Mouse (Mus musculus) kidney, embryonic 15.5 days (tissue): Measurements from ENCODE around the gene Gys1. TPM values are rescaled to one million over a fixed set of nuclear protein-coding genes. Genes with fewer than 3 reads are reported as not detected.

Experiments
- ATAC-seq: fragments of 200-750 bp; cut with Nextera tagmentation; replicated peaks from 2 replicates; pipeline ENCODE4 v1.8.0; 2017; ENCODE audit warnings: moderate TSS enrichment; ENCODE audit not compliant: low FRiP score
- H3K27ac ChIP-seq: fragments of 300-500 bp; sonication (generic); 2 replicates; pipeline ENCODE4 v1.5.1; 2015; ENCODE audit warnings: mild to moderate bottlenecking, inconsistent platforms
- H3K27me3 ChIP-seq: fragments of 300-500 bp; sonication (generic); 2 replicates; pipeline ENCODE4 v1.6.1; 2015; ENCODE audit warnings: inconsistent platforms
- H3K36me3 ChIP-seq: fragments of 300-500 bp; sonication (generic); 2 replicates; pipeline ENCODE4 v1.6.1; 2015; ENCODE audit warnings: inconsistent platforms
- H3K4me1 ChIP-seq: fragments of 300-500 bp; sonication (generic); 2 replicates; pipeline ENCODE4 v1.6.1; 2015; ENCODE audit warnings: inconsistent platforms
- H3K4me2 ChIP-seq: fragments of 300-500 bp; sonication (generic); 2 replicates; pipeline ENCODE4 v1.6.1; 2015; ENCODE audit warnings: moderate library complexity, mild to moderate bottlenecking, inconsistent platforms
- H3K4me3 ChIP-seq: fragments of 300-500 bp; sonication (generic); replicated peaks from 2 replicates; pipeline ENCODE4 v1.5.1; 2015; ENCODE audit warnings: mild to moderate bottlenecking, inconsistent platforms
- H3K9ac ChIP-seq: fragments of 300-500 bp; sonication (generic); 2 replicates; pipeline ENCODE4 v1.6.1; 2015; ENCODE audit warnings: mild to moderate bottlenecking, inconsistent platforms
- H3K9me3 ChIP-seq: fragments of 300-500 bp; sonication (generic); replicated peaks from 2 replicates; pipeline ENCODE4 v1.6.1; 2016; ENCODE audit warnings: inconsistent platforms
- WGBS: fragments of 180-500 bp; shearing (Covaris S2); methylation state at CpG from one replicate; pipeline ENCODE4 v1.1.7; 2015; ENCODE audit warnings: mixed read lengths; 5-methylcytosine and 5-hydroxymethylcytosine counted together
- microRNA-seq: library from miRNA; unstranded; fragments of <30 nt; microRNA quantifications from one replicate; pipeline ENCODE4, GENCODE M21; 2016
- polyA plus RNA-seq: library from polyadenylated mRNA; unstranded; fragments of >200 nt; fragmentation: Nextera tagmentation; extraction: Ambion mirVana; gene quantifications from 2 replicates; pipeline ENCODE4 v1.2.1, GENCODE M21; 2015

Gys1 gene
- polyA plus RNA-seq, 1 experiment from 2014 or later, result 40.8 TPM

GRCm38 (mm10) chr7:45488293-45489204, 53.9 kb downstream of the Gys1 start, which contains the start of gene Dhdh:
TSS of gene Dhdh (minus strand) at chr7:45488805.
- H3K4me3 ChIP-seq, result peak within 1 kb of the TSS; percentile 50
- H3K36me3 ChIP-seq, result peaks cover 15% of the 10 kb centered on the region
- no peaks in the 10 kb centered on the region for H3K27me3 ChIP-seq
- peak within 1 kb of the TSS; percentile 53 for H3K9ac ChIP-seq
- ATAC-seq, result peak; percentile 48
- 11% methylated on average over 38 of the region's 38 CpGs for WGBS
- peak within 1 kb of the TSS; percentile 78 for H3K27ac ChIP-seq
- H3K9me3 ChIP-seq, result no peaks in the 10 kb centered on the region
- peak within 1 kb of the TSS; percentile 75 for H3K4me2 ChIP-seq
- peaks cover 34% of the 10 kb centered on the region for H3K4me1 ChIP-seq

DNA sequence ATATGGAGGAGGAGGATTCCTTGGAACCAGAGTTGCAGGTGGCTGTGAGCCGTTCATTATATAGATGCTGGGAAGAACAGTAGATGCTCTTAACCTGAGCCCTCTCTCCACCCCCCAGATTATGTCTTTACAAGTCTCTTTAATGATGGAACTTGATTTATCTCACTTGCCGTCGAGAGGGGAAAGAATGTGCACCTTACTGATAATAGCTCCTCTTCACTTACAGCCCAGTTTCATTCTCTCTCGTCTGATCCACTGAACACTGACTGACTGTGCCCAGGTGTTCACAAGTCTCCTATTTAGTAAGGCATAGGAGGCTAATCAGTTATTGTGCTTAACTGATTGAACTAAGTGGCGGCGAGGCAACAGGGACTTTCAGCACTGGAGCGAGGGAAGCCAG, 54.9 kb downstream of the Gys1 start:
- ATAC-seq, result no peak
- no peak overlapping the region for H3K27ac ChIP-seq
- peaks cover 34% of the 10 kb centered on the region for H3K4me1 ChIP-seq
- H3K9ac ChIP-seq, result no peak overlapping the region
- H3K27me3 ChIP-seq, result no peaks in the 10 kb centered on the region
- WGBS, result 65% methylated on average over 7 of the region's 7 CpGs
- H3K4me3 ChIP-seq, result no peak overlapping the region
- no peaks in the 10 kb centered on the region for H3K9me3 ChIP-seq
- no peak overlapping the region for H3K4me2 ChIP-seq
- H3K36me3 ChIP-seq, result peaks cover 25% of the 10 kb centered on the region

DNA sequence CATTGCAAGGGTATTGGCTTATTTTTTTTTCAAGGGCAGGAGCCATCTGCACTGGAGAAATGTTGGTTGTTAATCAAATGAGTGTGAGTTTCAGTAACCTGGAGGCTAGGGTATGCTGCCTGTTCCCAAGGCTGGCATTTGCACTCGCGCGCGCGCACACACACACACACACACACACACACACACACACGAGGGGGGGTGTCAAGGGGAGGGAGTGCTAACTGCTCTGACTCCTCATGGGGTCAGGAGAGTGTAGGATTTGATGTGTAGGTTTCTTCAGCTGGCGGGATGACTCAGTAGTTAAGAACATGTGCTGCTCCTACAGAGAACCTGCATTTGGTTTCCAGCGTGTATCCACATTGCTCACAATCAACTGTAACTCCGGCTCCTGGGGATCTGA, 56.2 kb downstream of the Gys1 start:
- no peaks in the 10 kb centered on the region for H3K27me3 ChIP-seq
- peaks cover 38% of the 10 kb centered on the region for H3K36me3 ChIP-seq
- ATAC-seq, result no peak
- H3K4me2 ChIP-seq, result 0 out of 2 replicates have a peak overlapping the region, but pooled peaks have one; percentile 38
- no peak overlapping the region for H3K9ac ChIP-seq
- H3K4me1 ChIP-seq, result peaks cover 34% of the 10 kb centered on the region
- 18% methylated on average over 9 of the region's 9 CpGs for WGBS
- no peak overlapping the region for H3K4me3 ChIP-seq
- H3K9me3 ChIP-seq, result no peaks in the 10 kb centered on the region
- peak overlapping the region; percentile 42; the same call in 1 of the 2 replicates for H3K27ac ChIP-seq

DNA sequence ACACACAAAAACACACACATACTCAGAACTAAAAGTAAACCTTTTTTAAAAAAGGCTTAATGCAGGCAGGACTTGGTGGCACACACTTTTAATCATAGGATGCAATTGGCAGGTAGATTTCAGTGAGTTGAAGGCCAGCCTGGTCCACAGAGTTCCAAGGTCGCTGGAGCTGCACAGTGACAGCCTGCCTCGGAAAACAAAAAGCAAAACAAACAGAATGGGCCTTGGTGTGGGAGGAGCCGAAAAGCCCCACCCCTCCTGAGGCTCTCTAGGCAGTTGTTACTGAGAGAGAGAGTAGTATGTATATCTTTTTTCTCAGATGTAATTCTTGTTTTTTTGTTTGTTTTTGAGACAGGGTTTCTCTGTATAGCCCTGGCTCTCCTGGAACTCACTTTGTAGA, 56.6 kb downstream of the Gys1 start:
- Histone ChIP-seq H3K9me3 (no peaks in the 10 kb centered on the region), H3K27me3 (no peaks in the 10 kb centered on the region), H3K4me3 (no peak overlapping the region), H3K4me2 (peak overlapping the region; percentile 38; the same call in 1 of the 2 replicates), H3K9ac (no peak overlapping the region), H3K27ac (peak overlapping the region; percentile 42; the same call in 1 of the 2 replicates), H3K4me1 (peaks cover 34% of the 10 kb centered on the region), H3K36me3 (peaks cover 42% of the 10 kb centered on the region)
- 0 out of 2 replicates have a peak, but pooled peaks have one; percentile 34 for ATAC-seq
- WGBS, result 11% methylated on average over 3 of the region's 3 CpGs

DNA sequence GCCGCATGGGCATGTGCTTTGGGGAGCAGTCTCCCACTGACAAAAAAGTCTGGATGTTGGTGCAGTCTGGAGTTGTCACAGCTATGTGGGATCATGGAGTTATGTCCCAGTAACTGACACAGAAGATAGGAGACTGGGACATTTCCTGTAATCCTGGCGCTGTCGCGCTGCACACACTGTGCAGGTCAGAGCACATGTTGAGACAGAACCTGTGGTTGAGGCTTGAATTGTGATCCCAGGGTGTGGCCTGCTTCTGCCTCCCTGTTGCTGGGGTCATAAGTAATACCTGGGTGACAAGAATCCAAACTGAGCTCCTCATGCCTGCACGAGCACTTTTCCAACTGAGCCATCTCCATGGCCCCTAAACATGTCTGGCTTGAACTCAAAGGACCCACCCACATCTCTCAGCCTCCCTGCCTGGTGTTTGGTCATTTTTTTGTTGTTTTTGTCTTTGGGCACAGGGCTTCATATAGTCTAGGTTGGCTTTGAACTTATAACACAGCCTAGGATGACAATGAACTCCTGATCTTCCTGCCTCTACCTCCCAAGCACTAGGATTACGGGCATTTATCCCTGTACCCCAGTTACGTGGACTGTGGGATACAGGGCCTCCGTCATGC, 57.7 kb downstream of the Gys1 start:
- Histone ChIP-seq H3K9ac (no peak overlapping the region), H3K9me3 (no peaks in the 10 kb centered on the region), H3K4me2 (no peak overlapping the region), H3K27ac (no peak overlapping the region), H3K36me3 (peaks cover 53% of the 10 kb centered on the region), H3K4me3 (no peak overlapping the region), H3K4me1 (peaks cover 34% of the 10 kb centered on the region), H3K27me3 (no peaks in the 10 kb centered on the region)
- WGBS, result 95% methylated on average over 8 of the region's 8 CpGs
- no peak for ATAC-seq

- Histone ChIP-seq H3K27me3 (no peaks in the 10 kb centered on the region), H3K4me1 (peaks cover 28% of the 10 kb centered on the region), H3K9ac (no peak overlapping the region), H3K4me2 (no peak overlapping the region), H3K9me3 (no peaks in the 10 kb centered on the region), H3K4me3 (no peak overlapping the region), H3K27ac (no peak overlapping the region), H3K36me3 (peaks cover 59% of the 10 kb centered on the region)
- no peak for ATAC-seq
- 92% methylated on average over 5 of the region's 5 CpGs for WGBS
Measured at GRCm38 (mm10) chr7:45492951-45493350, 58.3 kb downstream of the Gys1 start.

- Histone ChIP-seq H3K4me3 (no peak overlapping the region), H3K9me3 (no peaks in the 10 kb centered on the region), H3K27me3 (no peaks in the 10 kb centered on the region), H3K4me1 (peaks cover 15% of the 10 kb centered on the region), H3K9ac (no peak overlapping the region), H3K4me2 (no peak overlapping the region), H3K27ac (no peak overlapping the region), H3K36me3 (peaks cover 75% of the 10 kb centered on the region)
- ATAC-seq, result no peak
- WGBS, result 86% methylated on average over 9 of the region's 9 CpGs
Measured at GRCm38 (mm10) chr7:45494548-45494947, 59.9 kb downstream of the Gys1 start.

DNA sequence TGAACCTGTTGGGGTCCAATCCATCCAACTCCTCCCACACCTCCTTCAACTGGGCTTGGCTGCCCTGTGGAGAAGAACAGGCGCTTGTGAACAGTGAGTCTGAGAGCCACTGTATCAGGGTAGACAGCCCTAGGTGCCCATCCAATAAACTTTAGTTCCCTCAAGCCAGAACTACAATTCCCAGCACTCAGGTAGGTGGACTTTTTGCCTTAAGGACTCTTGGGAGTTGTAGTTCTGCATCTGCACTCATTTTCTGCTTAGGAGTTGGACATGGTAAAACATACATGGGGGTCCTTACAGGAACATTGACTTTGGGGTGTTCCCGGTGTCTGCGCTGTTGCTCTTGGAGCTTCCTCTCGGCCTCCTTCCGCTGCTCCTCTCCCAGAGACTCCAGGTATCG, 63.8 kb downstream of the Gys1 start:
- H3K4me1 ChIP-seq, result no peaks in the 10 kb centered on the region
- H3K9me3 ChIP-seq, result no peaks in the 10 kb centered on the region
- peaks cover 97% of the 10 kb centered on the region for H3K36me3 ChIP-seq
- H3K4me2 ChIP-seq, result no peak overlapping the region
- no peak overlapping the region for H3K4me3 ChIP-seq
- no peak for ATAC-seq
- H3K27ac ChIP-seq, result no peak overlapping the region
- no peaks in the 10 kb centered on the region for H3K27me3 ChIP-seq
- WGBS, result 97% methylated on average over 6 of the region's 6 CpGs
- no peak overlapping the region for H3K9ac ChIP-seq

Small RNA genes within 50 kb of the gene (microRNA-seq; reads per million reads assigned to microRNA genes)
- not detected for gene Gm22133

Other genes with a start within 250 kb of the Gys1 start
- 0.78 and 1.1 TPM in 2 replicates for gene Ccdc155, start 230.0 kb upstream of the Gys1 start, polyA plus RNA-seq
- 0.97 and 1.4 TPM in 2 replicates for gene Dkkl1, start 222.7 kb upstream of the Gys1 start, polyA plus RNA-seq
- 196 and 207 TPM in 2 replicates for gene Tead2, start 219.1 kb upstream of the Gys1 start, polyA plus RNA-seq
- 1.2 and 2.4 TPM in 2 replicates for gene Cd37, start 195.7 kb upstream of the Gys1 start, polyA plus RNA-seq
- gene Slc6a16, start 193.8 kb upstream of the Gys1 start, polyA plus RNA-seq, result 0.10 and 0.23 TPM in 2 replicates
- not detected in 2 replicates for gene Slc6a21, start 157.3 kb upstream of the Gys1 start, polyA plus RNA-seq
- gene Trpm4, start 101.1 kb upstream of the Gys1 start, polyA plus RNA-seq, result 17.4 and 19.0 TPM in 2 replicates
- gene Hrc, start 99.6 kb upstream of the Gys1 start, polyA plus RNA-seq, result 2.1 and 2.5 TPM in 2 replicates
- gene Ppfia3, start 67.8 kb upstream of the Gys1 start, polyA plus RNA-seq, result 6.7 and 7.5 TPM in 2 replicates
- gene Lin7b, start 64.3 kb upstream of the Gys1 start, polyA plus RNA-seq, result 0.41 and 0.96 TPM in 2 replicates
- gene Snrnp70, start 39.1 kb upstream of the Gys1 start, polyA plus RNA-seq, result 225 and 242 TPM in 2 replicates
- not detected in 2 replicates for gene Kcna7, start 29.2 kb upstream of the Gys1 start, polyA plus RNA-seq
- gene Ntf5, start 21.1 kb upstream of the Gys1 start, polyA plus RNA-seq, result 1.1 and 1.4 TPM in 2 replicates
- not detected in 2 replicates for gene Lhb, start 14.0 kb upstream of the Gys1 start, polyA plus RNA-seq
- 165 and 167 TPM in 2 replicates for gene Ruvbl2, start 3.3 kb downstream of the Gys1 start, polyA plus RNA-seq
- 4,509 and 4,690 TPM in 2 replicates for gene Ftl1, start 25.0 kb downstream of the Gys1 start, polyA plus RNA-seq
- gene Bax, start 32.1 kb downstream of the Gys1 start, polyA plus RNA-seq, result 184 and 195 TPM in 2 replicates
- 1.0 and 1.1 TPM in 2 replicates for gene Tulp2, start 47.0 kb downstream of the Gys1 start, polyA plus RNA-seq
- not detected in 2 replicates for gene Gm45808, start 52.0 kb downstream of the Gys1 start, polyA plus RNA-seq
- 3.3 and 3.5 TPM in 2 replicates for gene Dhdh, start 54.0 kb downstream of the Gys1 start, polyA plus RNA-seq
- 221 and 252 TPM in 2 replicates for gene Nucb1, start 75.6 kb downstream of the Gys1 start, polyA plus RNA-seq
- gene Ppp1r15a, start 91.4 kb downstream of the Gys1 start, polyA plus RNA-seq, result 18.6 and 24.7 TPM in 2 replicates
- gene Plekha4, start 91.5 kb downstream of the Gys1 start, polyA plus RNA-seq, result 4.5 and 5.1 TPM in 2 replicates
- gene Hsd17b14, start 120.0 kb downstream of the Gys1 start, polyA plus RNA-seq, result 11.8 and 14.8 TPM in 2 replicates
- gene Bcat2, start 135.3 kb downstream of the Gys1 start, polyA plus RNA-seq, result 75.4 and 78.5 TPM in 2 replicates
- gene Fgf21, start 180.6 kb downstream of the Gys1 start, polyA plus RNA-seq, result 0.32 TPM in 1 of 2 replicates, not detected in the other
- 0.06 and 0.21 TPM in 2 replicates for gene Fut1, start 182.4 kb downstream of the Gys1 start, polyA plus RNA-seq
- gene Izumo1, start 187.0 kb downstream of the Gys1 start, polyA plus RNA-seq, result 0.14 and 0.17 TPM in 2 replicates
- 16.1 and 18.0 TPM in 2 replicates for gene Rasip1, start 192.6 kb downstream of the Gys1 start, polyA plus RNA-seq
- 7.5 and 9.0 TPM in 2 replicates for gene Mamstr, start 205.1 kb downstream of the Gys1 start, polyA plus RNA-seq
- 0.42 and 3.7 TPM in 2 replicates for gene Fut2, start 231.6 kb downstream of the Gys1 start, polyA plus RNA-seq
- gene Ntn5, start 249.2 kb downstream of the Gys1 start, polyA plus RNA-seq, result 0.21 and 0.24 TPM in 2 replicates